Mouse (Mus musculus) ES-E14 (cell line): Measurements from ENCODE around the gene P4ha1. TPM values are rescaled to one million over a fixed set of nuclear protein-coding genes. Genes with fewer than 3 reads are reported as not detected.
A peak's percentile ranks its signal among the peaks of the same experiment; 100 is the strongest.
"Not testable (repeated sequence)": the region's sequence is repeated elsewhere in the genome, so short reads cannot be mapped to it uniquely, and the experiment has no call there.

ENCODE experiments used
- DNase-seq: peaks from one replicate; pipeline ENCODE4 v3.0.0-alpha.2; 2013; ENCODE audit warnings: low read depth, low spot score
- H3K27ac ChIP-seq: 2 replicates; pipeline ENCODE4 v1.5.1; 2012; ENCODE audit warnings: low read depth, mild to moderate bottlenecking, low read length, moderate library complexity, mixed read lengths; ENCODE audit not compliant: poor library complexity, insufficient read depth, severe bottlenecking
- H3K36me3 ChIP-seq: 2 replicates; pipeline ENCODE4 v1.6.1; 2012; ENCODE audit warnings: mild to moderate bottlenecking, low read length, moderate library complexity, mixed read lengths; ENCODE audit not compliant: control insufficient read depth, poor library complexity, insufficient read depth, severe bottlenecking
- H3K4me1 ChIP-seq, 2 experiments: fragments of 150-350 bp in 1 of 2; sonication (generic) in 1 of 2; 2 replicates each; pipeline ENCODE4 v1.6.1; 2012; ENCODE audit warnings: low read length in 2 of 2, mild to moderate bottlenecking in 1 of 2, mixed read lengths in 1 of 2; ENCODE audit not compliant: control insufficient read depth in 2 of 2, insufficient read depth in 2 of 2, poor library complexity in 1 of 2
- H3K4me3 ChIP-seq, 2 experiments: fragments of 150-350 bp in 1 of 2; sonication (generic) in 1 of 2; 2 replicates each; pipeline ENCODE4 v1.5.1; 2012; ENCODE audit warnings: low read length in 2 of 2, low read depth in 1 of 2, mild to moderate bottlenecking in 1 of 2, mixed read lengths in 1 of 2; ENCODE audit not compliant: insufficient read depth in 1 of 2, poor library complexity in 1 of 2, severe bottlenecking in 1 of 2
- H3K9ac ChIP-seq: 2 replicates; pipeline ENCODE4 v1.6.1; 2012; ENCODE audit warnings: low read depth, mild to moderate bottlenecking, low read length, mixed read lengths; ENCODE audit not compliant: poor library complexity, insufficient read depth, severe bottlenecking
- H3K9me3 ChIP-seq: fragments of 150-350 bp; sonication (generic); 2 replicates; pipeline ENCODE4 v1.6.1; 2012; ENCODE audit warnings: low read depth, mild to moderate bottlenecking, low read length; ENCODE audit not compliant: control insufficient read depth, insufficient read depth
- CHD2 ChIP-seq: IDR thresholded peaks from 2 replicates; pipeline ENCODE4 v1.6.1; 2014; ENCODE audit warnings: mild to moderate bottlenecking, low read depth, low read length, inconsistent platforms
- HCFC1 ChIP-seq: IDR thresholded peaks from 2 replicates; pipeline ENCODE4 v1.6.1; 2012; ENCODE audit warnings: low read length, inconsistent platforms, borderline replicate concordance; ENCODE audit not compliant: insufficient read depth
- MAFK ChIP-seq: IDR thresholded peaks from 2 replicates; pipeline ENCODE4 v1.6.1; 2014; ENCODE audit warnings: mild to moderate bottlenecking, low read depth, low read length, inconsistent platforms; ENCODE audit not compliant: insufficient read depth
- ZC3H11A ChIP-seq: IDR thresholded peaks from 2 replicates; pipeline ENCODE4 v1.6.1; 2012; ENCODE audit warnings: low read depth, mild to moderate bottlenecking, inconsistent platforms, low read length, borderline replicate concordance
- ZNF384 ChIP-seq: IDR thresholded peaks from 2 replicates; pipeline ENCODE4 v1.6.1; 2012; ENCODE audit warnings: low read depth, low read length, inconsistent platforms
- in situ Hi-C, 2 experiments: fragments of 600-800 bp; cut with MboI; formaldehyde crosslinking; loops; one replicate each; pipeline ENCODE4 v1.15.1; 2025; ENCODE audit warnings: low sequenced_read_pairs in 2 of 2, inconsistent platforms in 1 of 2; ENCODE audit not compliant: unreplicated experiment in 2 of 2
- total RNA-seq: library from RNA; depleted of rRNA; stranded (reverse); fragments of 300-350 nt; gene quantifications from 2 replicates; pipeline ENCODE4 v1.2.3, GENCODE M21; 2012

P4ha1 gene
- total RNA-seq, 1 experiment: 73.4 TPM

DNA sequence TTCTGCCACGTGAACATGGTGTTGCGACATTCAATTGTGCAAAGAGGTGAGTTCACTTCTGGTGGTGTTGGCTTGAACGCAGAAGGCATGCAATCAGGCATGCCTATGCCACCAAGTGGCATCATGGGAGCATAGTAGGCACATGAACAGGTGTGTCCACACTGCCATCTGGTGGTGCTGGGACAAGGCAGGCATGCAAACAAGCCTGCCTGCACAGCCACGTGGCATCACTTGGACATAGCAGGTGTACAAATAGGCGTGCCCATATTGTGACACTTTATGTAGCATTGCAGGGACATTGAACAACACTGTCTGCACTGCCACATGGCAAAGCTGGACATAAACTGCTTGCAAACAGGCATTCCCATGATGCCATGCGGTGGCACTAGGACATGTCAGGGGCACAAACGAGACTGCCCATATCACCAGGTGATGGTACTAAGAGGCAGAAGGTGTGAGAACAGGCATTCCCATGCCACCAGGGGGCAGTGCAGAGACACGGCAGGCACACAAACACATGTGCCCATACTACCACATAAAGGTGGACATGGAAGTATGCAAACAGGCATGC lies 27.8 kb upstream of the P4ha1 start:
- H3K4me1 ChIP-seq: peaks cover 0 to 2% of the 10 kb centered on the region in 2 experiments; a peak in 1 of 4 replicates
- no peak overlapping the region for H3K9ac ChIP-seq
- no peak overlapping the region for H3K27ac ChIP-seq
- peak; percentile 65 for DNase-seq
- H3K4me3 ChIP-seq: no peak overlapping the region
- H3K9me3 ChIP-seq: no peaks in the 10 kb centered on the region
- TF ChIP-seq ZNF384 (no peak), ZC3H11A (no peak), MAFK (no peak), HCFC1 (no peak), CHD2 (no peak)
- in situ Hi-C loops: loop anchor here in 1 of 2 experiments (25.0 kb wide), 1 partner anchor 483 kb away; the partner anchor contains the start of gene Sh3rf3
- no peaks in the 10 kb centered on the region for H3K36me3 ChIP-seq

DNA sequence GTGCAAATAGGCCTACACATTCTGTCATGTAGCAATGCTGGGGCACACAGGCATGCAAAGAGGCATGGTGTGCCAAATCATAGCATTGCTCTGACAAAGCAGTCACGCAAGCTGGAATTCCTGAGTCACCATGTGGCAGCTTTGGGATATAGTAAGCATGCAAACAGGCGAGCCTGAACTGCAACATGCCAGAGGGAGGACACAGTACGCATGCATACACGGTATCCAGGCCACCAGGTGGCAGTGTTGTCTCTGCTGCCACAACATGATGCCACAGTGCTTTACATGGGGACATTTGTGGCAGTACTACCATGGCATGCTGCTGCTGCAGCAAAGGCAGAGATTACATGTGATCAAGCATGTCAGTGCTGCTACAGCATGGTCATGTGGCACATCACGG lies 26.8 kb upstream of the P4ha1 start:
- TF ChIP-seq ZC3H11A (peak; percentile 82), CHD2 (no peak), HCFC1 (no peak), MAFK (no peak)
- Histone ChIP-seq H3K4me3 (no peak overlapping the region), H3K27ac (no peak overlapping the region), H3K4me1 (peaks cover 0 to 2% of the 10 kb centered on the region in 2 experiments; a peak in 1 of 4 replicates), H3K36me3 (no peaks in the 10 kb centered on the region), H3K9me3 (no peaks in the 10 kb centered on the region), H3K9ac (no peak overlapping the region)
- in situ Hi-C loops: loop anchor here in 1 of 2 experiments (25.0 kb wide), 1 partner anchor 484 kb away; the partner anchor contains the start of gene Sh3rf3
- peak; percentile 67 for DNase-seq

DNA sequence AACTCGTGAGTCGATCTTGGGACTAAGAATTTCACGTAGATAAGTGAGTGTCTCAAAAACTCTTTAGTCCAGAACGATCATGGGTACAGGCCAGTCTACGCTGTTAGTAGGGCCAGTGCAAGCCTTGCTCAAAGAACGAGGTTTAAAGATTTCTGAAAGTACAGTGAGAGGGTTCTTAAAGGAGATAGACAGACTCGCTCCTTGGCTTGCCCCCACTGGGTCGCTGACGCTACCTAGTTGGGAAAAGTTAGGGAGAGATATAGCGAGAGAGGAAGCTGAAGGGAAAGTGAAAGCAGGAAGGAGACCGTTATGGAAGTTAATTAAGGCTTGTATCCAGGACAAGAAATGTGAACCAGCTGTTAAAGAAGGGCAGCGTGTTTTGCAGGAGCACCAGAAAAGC lies 20.4 kb upstream of the P4ha1 start:
- H3K9ac ChIP-seq, H3K27ac ChIP-seq, H3K4me3 ChIP-seq, H3K9me3 ChIP-seq, H3K36me3 ChIP-seq, DNase-seq, H3K4me1 ChIP-seq: not testable (repeated sequence)
- in situ Hi-C loops: loop anchor here (10.0 to 25.0 kb wide), 2 partner anchors 560 to 562 kb away; no protein-coding TSS in a partner anchor

DNA sequence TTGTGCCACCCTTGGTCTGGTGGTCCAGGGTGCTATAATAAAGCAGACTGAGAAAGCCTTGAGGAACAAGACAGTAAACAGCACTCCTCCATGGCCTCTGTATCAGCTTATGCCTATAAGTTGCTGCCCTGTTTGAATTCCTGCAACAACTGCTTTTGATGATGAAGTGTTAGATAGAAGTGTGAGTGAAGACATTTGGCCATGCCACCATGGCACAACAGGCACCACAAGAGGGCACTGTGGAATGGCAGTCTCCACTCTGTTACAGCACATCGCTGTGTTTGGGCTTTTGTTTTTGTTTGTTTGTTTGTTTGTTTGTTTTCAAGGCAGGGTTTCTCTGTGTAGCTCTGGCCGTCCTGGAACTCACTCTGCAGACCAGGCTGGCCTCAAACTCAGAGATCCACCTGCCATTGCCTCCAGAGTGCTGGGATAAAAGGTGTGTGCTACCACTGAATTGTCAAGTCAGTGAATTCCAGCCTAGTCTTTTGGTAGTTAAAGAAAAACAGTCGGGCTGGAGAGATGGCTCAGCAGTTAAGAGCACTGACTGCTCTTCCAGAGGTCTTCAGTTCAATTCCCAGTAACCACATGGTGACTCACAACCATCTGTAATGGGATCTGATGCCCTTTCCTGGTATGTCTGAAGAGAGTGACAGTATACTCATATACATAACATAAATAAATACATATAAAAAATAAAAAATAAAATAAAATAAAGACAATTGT lies 13.9 kb upstream of the P4ha1 start:
- no peak for DNase-seq
- H3K4me1 ChIP-seq: no peaks in the 10 kb centered on the region
- H3K9me3 ChIP-seq: no peaks in the 10 kb centered on the region
- H3K36me3 ChIP-seq: no peaks in the 10 kb centered on the region
- no peak for TF ChIP-seq HCFC1
- no peak for TF ChIP-seq MAFK
- TF ChIP-seq CHD2: no peak
- TF ChIP-seq ZC3H11A: no peak
- TF ChIP-seq ZNF384: no peak
- in situ Hi-C loops: loop anchor here (10.0 to 25.0 kb wide), 2 partner anchors 553 to 556 kb away; no protein-coding TSS in a partner anchor
- H3K27ac ChIP-seq: no peak overlapping the region
- no peak overlapping the region for H3K4me3 ChIP-seq
- no peak overlapping the region for H3K9ac ChIP-seq
